Mouse (Mus musculus): ENCODE results near the gene Mettl16. TPM values are rescaled to one million over a fixed set of nuclear protein-coding genes. Genes with fewer than 3 reads are reported as not detected.

Mettl16 gene
- polyA plus RNA-seq, 1 experiment, result 9.2 TPM

DNA sequence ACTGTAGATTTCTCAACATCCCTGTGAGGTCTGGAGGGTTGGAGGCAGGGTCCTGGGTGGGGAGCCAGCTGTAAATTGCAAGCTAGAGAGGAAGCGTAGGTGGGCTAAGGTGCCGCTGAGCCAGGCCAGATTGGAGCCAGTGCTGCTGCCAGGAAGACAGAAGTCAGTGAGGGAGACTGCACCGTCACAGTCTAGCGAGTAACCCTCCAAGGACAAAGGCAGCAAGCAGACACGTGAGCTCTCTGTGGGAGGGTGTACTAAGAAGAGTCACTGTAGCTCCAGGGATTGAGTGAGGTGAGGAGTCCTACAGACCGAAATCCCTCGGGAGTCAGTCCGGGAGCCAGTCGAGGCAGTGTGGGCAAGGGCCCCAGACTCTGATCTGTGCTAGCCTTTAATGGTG, 70.7 kb downstream of the Mettl16 start:
- no peak overlapping the region for H3K27ac ChIP-seq (ENCODE audit: insufficient read depth, low read depth, low read length)
- H3K4me3 ChIP-seq (ENCODE audit: insufficient read depth, low read length), result no peak overlapping the region
- H3K4me1 ChIP-seq (ENCODE audit: control insufficient read depth, insufficient read depth, low read length), result peaks cover 21% of the 10 kb centered on the region
- TF ChIP-seq POLR2A (IDR thresholded peaks at IDR 0.05; ENCODE audit: borderline replicate concordance, low read depth, low read length) (no peak), CTCF (IDR thresholded peaks at IDR 0.05; ENCODE audit: low read depth, low read length) (no peak)

GRCm38 (mm10) chr11:74842045-74842444, 71.4 kb downstream of the Mettl16 start:
- Histone ChIP-seq H3K4me1 (ENCODE audit: control insufficient read depth, insufficient read depth, low read length) (peaks cover 15% of the 10 kb centered on the region), H3K4me3 (ENCODE audit: insufficient read depth, low read length) (no peak overlapping the region), H3K27ac (ENCODE audit: insufficient read depth, low read depth, low read length) (no peak overlapping the region)
- TF ChIP-seq CTCF (IDR thresholded peaks at IDR 0.05; ENCODE audit: low read depth, low read length), result no peak
- no peak for TF ChIP-seq POLR2A (IDR thresholded peaks at IDR 0.05; ENCODE audit: borderline replicate concordance, low read depth, low read length)

GRCm38 (mm10) chr11:74842656-74843434, 72.2 kb downstream of the Mettl16 start:
- no peak for TF ChIP-seq CTCF (IDR thresholded peaks at IDR 0.05; ENCODE audit: low read depth, low read length)
- TF ChIP-seq POLR2A (IDR thresholded peaks at IDR 0.05; ENCODE audit: borderline replicate concordance, low read depth, low read length), result no peak
- no peak overlapping the region for H3K4me3 ChIP-seq (ENCODE audit: insufficient read depth, low read length)
- H3K27ac ChIP-seq (ENCODE audit: insufficient read depth, low read depth, low read length), result no peak overlapping the region
- peaks cover 13% of the 10 kb centered on the region for H3K4me1 ChIP-seq (ENCODE audit: control insufficient read depth, insufficient read depth, low read length)

DNA sequence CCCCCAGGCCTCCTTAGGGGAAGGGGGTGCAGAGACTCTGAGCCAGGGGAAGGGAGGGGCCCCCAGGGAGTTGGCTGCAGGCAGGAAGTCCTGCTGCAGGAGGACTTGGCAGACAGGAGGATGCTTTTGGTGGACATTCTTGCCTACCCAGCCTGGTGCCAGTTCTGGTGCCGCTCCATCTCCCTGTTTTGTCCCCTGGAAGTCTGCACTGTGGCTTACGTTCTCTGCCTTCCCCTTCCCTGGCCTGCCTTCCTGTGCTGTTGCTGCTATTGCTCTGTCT, 72.7 kb downstream of the Mettl16 start:
- Histone ChIP-seq H3K27ac (ENCODE audit: insufficient read depth, low read depth, low read length) (no peak overlapping the region), H3K4me1 (ENCODE audit: control insufficient read depth, insufficient read depth, low read length) (peaks cover 13% of the 10 kb centered on the region), H3K4me3 (ENCODE audit: insufficient read depth, low read length) (no peak overlapping the region)
- TF ChIP-seq POLR2A (IDR thresholded peaks at IDR 0.05; ENCODE audit: borderline replicate concordance, low read depth, low read length) (no peak), CTCF (IDR thresholded peaks at IDR 0.05; ENCODE audit: low read depth, low read length) (no peak)

DNA sequence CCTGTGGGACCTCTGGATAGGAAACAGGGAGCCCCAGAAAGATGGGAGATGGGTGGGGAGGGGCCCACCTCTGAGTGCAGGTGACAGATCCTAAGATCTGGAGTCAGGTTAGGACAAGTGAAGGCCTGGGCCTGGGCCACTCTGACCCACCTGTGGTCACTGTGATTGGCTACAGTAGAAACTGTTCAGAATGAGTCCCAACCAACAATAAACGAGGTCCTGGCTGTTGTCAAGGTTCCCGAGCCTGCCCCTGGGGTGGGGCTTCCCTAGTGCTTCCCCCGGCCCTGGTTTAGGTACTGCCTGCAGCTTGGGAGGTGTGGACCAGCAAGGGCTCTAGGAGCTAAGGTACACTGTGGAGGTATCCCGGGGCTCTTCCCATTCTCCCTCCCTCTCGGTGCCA, 73.1 kb downstream of the Mettl16 start:
- TF ChIP-seq POLR2A (IDR thresholded peaks at IDR 0.05; ENCODE audit: borderline replicate concordance, low read depth, low read length), result no peak
- no peak for TF ChIP-seq CTCF (IDR thresholded peaks at IDR 0.05; ENCODE audit: low read depth, low read length)
- Histone ChIP-seq H3K27ac (ENCODE audit: insufficient read depth, low read depth, low read length) (no peak overlapping the region), H3K4me3 (ENCODE audit: insufficient read depth, low read length) (no peak overlapping the region), H3K4me1 (ENCODE audit: control insufficient read depth, insufficient read depth, low read length) (peaks cover 13% of the 10 kb centered on the region)

GRCm38 (mm10) chr11:74845784-74846183, 75.2 kb downstream of the Mettl16 start:
- Histone ChIP-seq H3K4me3 (ENCODE audit: insufficient read depth, low read length) (no peak overlapping the region), H3K27ac (ENCODE audit: insufficient read depth, low read depth, low read length) (no peak overlapping the region), H3K4me1 (ENCODE audit: control insufficient read depth, insufficient read depth, low read length) (no peaks in the 10 kb centered on the region)
- peak; percentile 42 for TF ChIP-seq CTCF (IDR thresholded peaks at IDR 0.05; ENCODE audit: low read depth, low read length)
- TF ChIP-seq POLR2A (IDR thresholded peaks at IDR 0.05; ENCODE audit: borderline replicate concordance, low read depth, low read length), result no peak

GRCm38 (mm10) chr11:74847919-74848521, 77.4 kb downstream of the Mettl16 start:
- Histone ChIP-seq H3K4me3 (ENCODE audit: insufficient read depth, low read length) (no peak overlapping the region), H3K27ac (ENCODE audit: insufficient read depth, low read depth, low read length) (no peak overlapping the region), H3K4me1 (ENCODE audit: control insufficient read depth, insufficient read depth, low read length) (no peaks in the 10 kb centered on the region)
- TF ChIP-seq POLR2A (IDR thresholded peaks at IDR 0.05; ENCODE audit: borderline replicate concordance, low read depth, low read length) (no peak), CTCF (IDR thresholded peaks at IDR 0.05; ENCODE audit: low read depth, low read length) (peak; percentile 91)

- TF ChIP-seq CTCF (IDR thresholded peaks at IDR 0.05; ENCODE audit: low read depth, low read length) (no peak), POLR2A (IDR thresholded peaks at IDR 0.05; ENCODE audit: borderline replicate concordance, low read depth, low read length) (no peak)
- Histone ChIP-seq H3K4me1 (ENCODE audit: control insufficient read depth, insufficient read depth, low read length) (no peaks in the 10 kb centered on the region), H3K27ac (ENCODE audit: insufficient read depth, low read depth, low read length) (no peak overlapping the region), H3K4me3 (ENCODE audit: insufficient read depth, low read length) (no peak overlapping the region)
These were observed 80.5 kb downstream of the Mettl16 start for GRCm38 (mm10) chr11:74850998-74851661.

- H3K4me3 ChIP-seq (ENCODE audit: insufficient read depth, low read length), result no peak overlapping the region
- no peak overlapping the region for H3K27ac ChIP-seq (ENCODE audit: insufficient read depth, low read depth, low read length)
- TF ChIP-seq CTCF (IDR thresholded peaks at IDR 0.05; ENCODE audit: low read depth, low read length) (no peak), POLR2A (IDR thresholded peaks at IDR 0.05; ENCODE audit: borderline replicate concordance, low read depth, low read length) (no peak)
These were observed 87.1 kb downstream of the Mettl16 start for GRCm38 (mm10) chr11:74857756-74858155.

GRCm38 (mm10) chr11:74862129-74862528, 91.5 kb downstream of the Mettl16 start:
- no peak overlapping the region for H3K27ac ChIP-seq (ENCODE audit: insufficient read depth, low read depth, low read length)
- TF ChIP-seq POLR2A (IDR thresholded peaks at IDR 0.05; ENCODE audit: borderline replicate concordance, low read depth, low read length) (no peak), CTCF (IDR thresholded peaks at IDR 0.05; ENCODE audit: low read depth, low read length) (no peak)
- no peak overlapping the region for H3K4me3 ChIP-seq (ENCODE audit: insufficient read depth, low read length)
- H3K4me1 ChIP-seq (ENCODE audit: control insufficient read depth, insufficient read depth, low read length), result no peaks in the 10 kb centered on the region

More at GRCm38 (mm10) chr11:74857756-74858155, 87.1 kb downstream of the Mettl16 start:
- no peaks in the 10 kb centered on the region for H3K4me1 ChIP-seq (ENCODE audit: control insufficient read depth, insufficient read depth, low read length)
